Mouse (Mus musculus) T-helper 1 cell (primary cell): ENCODE data around the gene Hivep1.

ENCODE experiments used
- in situ Hi-C: fragments of 300-600 bp; cut with MboI, MseI; formaldehyde crosslinking; loops from one replicate; pipeline ENCODE4 v1.15.1; 2025; ENCODE audit warnings: high pct_unique_total_duplicates

Gene Hivep1

GRCm38 (mm10) chr13:42213556-42213955 lies 161.7 kb downstream of the Hivep1 start:
- in situ Hi-C loops: no loop called here

- in situ Hi-C loops: no loop called here
Measured at GRCm38 (mm10) chr13:42222401-42222800, 170.6 kb downstream of the Hivep1 start.

- in situ Hi-C loops: no loop called here
Measured at GRCm38 (mm10) chr13:42228849-42229248, 177.0 kb downstream of the Hivep1 start.

DNA sequence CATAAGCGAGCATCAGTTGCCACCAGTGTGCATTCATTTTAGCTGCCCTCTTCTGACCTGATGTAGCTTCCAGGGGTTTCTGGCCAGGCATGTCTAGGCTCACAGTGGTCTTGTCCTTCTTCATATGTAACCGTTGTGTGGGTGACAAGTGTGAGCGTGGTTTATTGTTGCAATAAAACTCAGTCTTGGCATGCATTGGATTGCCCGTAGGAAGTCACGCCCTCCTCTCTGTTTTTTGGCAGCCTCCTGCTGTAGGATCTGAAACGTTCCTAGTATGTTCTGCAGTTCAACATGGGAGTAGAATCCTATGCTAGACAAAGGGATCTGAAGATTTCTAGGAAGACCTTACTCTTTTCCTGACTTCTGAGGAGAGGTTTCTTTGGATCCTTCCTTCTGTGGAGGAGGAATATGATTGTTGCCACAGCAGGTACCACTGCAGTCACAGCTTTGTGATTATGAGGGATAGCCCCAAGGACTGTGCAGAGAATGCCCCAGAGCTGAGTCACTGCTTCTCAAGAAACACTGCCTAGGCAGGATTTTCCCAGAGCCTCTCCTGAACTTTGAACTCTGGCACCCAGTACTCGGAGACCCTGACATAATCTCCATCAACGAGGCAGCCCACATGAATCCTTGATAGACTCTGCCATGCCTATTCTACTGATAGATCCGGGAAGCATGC lies 182.1 kb downstream of the Hivep1 start:
- in situ Hi-C loops: no loop called here

- in situ Hi-C loops: no loop called here
Measured at GRCm38 (mm10) chr13:42238520-42238919, 186.7 kb downstream of the Hivep1 start.

DNA sequence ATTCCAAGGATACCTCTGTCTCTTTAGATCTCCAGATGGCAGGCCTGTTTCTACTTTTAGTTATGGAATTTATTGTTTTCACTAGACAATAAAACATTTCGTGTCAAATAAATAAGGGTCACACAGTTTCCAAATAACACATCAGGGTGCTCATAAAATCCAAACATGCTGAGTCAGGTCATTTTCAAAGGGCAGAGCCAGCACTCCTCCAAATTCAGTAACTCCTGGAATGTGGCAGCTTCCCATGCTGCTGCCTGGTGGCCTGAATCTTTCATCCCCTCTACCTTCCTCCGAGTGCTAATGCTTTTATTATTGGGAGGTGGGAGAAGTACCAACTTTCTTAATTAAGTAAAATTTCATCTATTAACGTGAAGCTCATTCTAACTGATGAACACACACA lies 190.3 kb downstream of the Hivep1 start:
- in situ Hi-C loops: no loop called here
